ENCODE assay signal across 13 mouse cellular contexts in genomic region chr9:82527867-82528385, GRCm38 (mm10).
"Had no signal": no experiment of that assay in that cellular context is flagged by ENCODE, and none has a peak within 500 bp of the region (broad histone marks: within the 10 kb centered on the region; RNA-seq: fewer than 3 reads in every experiment).

No protein-coding gene starts in this region.

- H3K4me1 ChIP-seq: limb, embryonic 10.5 days; liver, embryonic 15.5 days; midbrain, embryonic 13.5 days; neural tube, embryonic 12.5 days had no signal

- ATAC-seq: lung, postnatal 0 days; midbrain, embryonic 13.5 days had no signal

- H3K9ac ChIP-seq: liver, embryonic 15.5 days; midbrain, embryonic 13.5 days; neural tube, embryonic 12.5 days had no signal

- H3K36me3 ChIP-seq: limb, embryonic 10.5 days; liver, embryonic 15.5 days; midbrain, embryonic 13.5 days; neural tube, embryonic 12.5 days had no signal

- H3K4me3 ChIP-seq: layer of hippocampus, adult 2 months; limb, embryonic 10.5 days; liver, embryonic 15.5 days; midbrain, embryonic 13.5 days; neural tube, embryonic 12.5 days had no signal

- H3K27me3 ChIP-seq: liver, embryonic 15.5 days; midbrain, embryonic 13.5 days; neural tube, embryonic 12.5 days had no signal

- H3K4me2 ChIP-seq: liver, embryonic 11.5 days; liver, embryonic 15.5 days; midbrain, embryonic 13.5 days; neural tube, embryonic 12.5 days had no signal

- DNase-seq: lung, adult 2 months; lung, postnatal 36 days; right cerebral cortex, postnatal 4 days; spleen, adult 18-20 months; thymus, adult 18-20 months; thymus, postnatal 14 days had no signal

- H3K9me3 ChIP-seq: limb, embryonic 10.5 days; liver, embryonic 15.5 days; midbrain, embryonic 13.5 days; neural tube, embryonic 12.5 days had no signal

- H3K27ac ChIP-seq: layer of hippocampus, adult 2 months; limb, embryonic 10.5 days; liver, embryonic 15.5 days; midbrain, embryonic 13.5 days; neural tube, embryonic 12.5 days had no signal
